ENCODE assay signal across 14 mouse cellular contexts in genomic region chr3:148806977-148807376, GRCm38 (mm10).
DNase-seq lines count a peak whose midpoint lies in the region; ATAC-seq and TF ChIP-seq lines count a peak whose summit lies in the region.
"Had no signal": no experiment of that assay in that cellular context is flagged by ENCODE, and none has a peak within 500 bp of the region (broad histone marks: within the 10 kb centered on the region; RNA-seq: fewer than 3 reads in every experiment).

No protein-coding gene starts in this region.

- no peak for TF ChIP-seq POLR2A in kidney, adult 2 months (IDR thresholded peaks at IDR 0.05; ENCODE audit: low read depth, low read length)

- no peaks in the 10 kb centered on the region for H3K27me3 ChIP-seq in kidney, embryonic 16.5 days (ENCODE audit: insufficient read depth, low read length)
- H3K27me3 ChIP-seq in kidney, adult 2 months (replicated peaks; ENCODE audit: control insufficient read depth, insufficient read depth, low read length), result no peaks in the 10 kb centered on the region
- H3K27me3 ChIP-seq in heart, postnatal 0 days (ENCODE audit: control insufficient read depth, insufficient read depth, low read length), result no peaks in the 10 kb centered on the region
- H3K27me3 ChIP-seq: intestine, embryonic 15.5 days; liver, embryonic 13.5 days had no signal

- no peaks in the 10 kb centered on the region for H3K4me1 ChIP-seq in kidney, embryonic 16.5 days (ENCODE audit: insufficient read depth, low read length)
- no peaks in the 10 kb centered on the region for H3K4me1 ChIP-seq in kidney, adult 2 months (ENCODE audit: control insufficient read depth, insufficient read depth, low read length)
- no peaks in the 10 kb centered on the region for H3K4me1 ChIP-seq in heart, postnatal 0 days (ENCODE audit: control insufficient read depth, insufficient read depth)
- H3K4me1 ChIP-seq: intestine, embryonic 15.5 days; liver, embryonic 13.5 days had no signal

- H3K9me3 ChIP-seq in kidney, embryonic 16.5 days (ENCODE audit: low read length), result no peaks in the 10 kb centered on the region
- H3K9me3 ChIP-seq in heart, postnatal 0 days (replicated peaks; ENCODE audit: control insufficient read depth, low read length), result peaks cover 6% of the 10 kb centered on the region; the same call in 1 of the 2 replicates
- H3K9me3 ChIP-seq: intestine, embryonic 15.5 days; liver, embryonic 13.5 days; megakaryocyte, embryonic 14.5 days had no signal

- H3K4me2 ChIP-seq in kidney, embryonic 16.5 days (replicated peaks; ENCODE audit: low read depth, low read length), result no peak overlapping the region
- H3K4me2 ChIP-seq in heart, postnatal 0 days (ENCODE audit: low read depth, low read length), result peak overlapping the region; percentile 6; the same call in 1 of the 2 replicates
- H3K4me2 ChIP-seq: intestine, embryonic 15.5 days; liver, embryonic 13.5 days had no signal

- peak; percentile 65; the same call in 1 of the 2 replicates for ATAC-seq in kidney, embryonic 16.5 days (ENCODE audit: low FRiP score, low TSS enrichment)
- peak; percentile 71 for ATAC-seq in heart, postnatal 0 days (ENCODE audit: insufficient read depth, low read depth)
- ATAC-seq: forebrain, embryonic 16.5 days; intestine, embryonic 15.5 days had no signal

- no peak for DNase-seq in kidney, adult 2 months
- DNase-seq in CD4-positive, CD25-positive, alpha-beta regulatory T cell, adult 2 months (ENCODE audit: low read depth, low spot score), result peak; percentile 39
- no peak for DNase-seq in heart, postnatal 0 days (ENCODE audit: low spot score)
- DNase-seq in thymus, postnatal 0 days (ENCODE audit: low spot score), result peak; percentile 72
- no peak for DNase-seq in embryo, embryonic 9.5 days (ENCODE audit: extremely low spot score)
- DNase-seq in cerebellum, postnatal 14 days, result no peak
- DNase-seq: adrenal gland, adult 2 months; gastrocnemius, postnatal 14 days; kidney, postnatal 4 days; liver, embryonic 13.5 days had no signal

- H3K9ac ChIP-seq in kidney, embryonic 16.5 days (replicated peaks; ENCODE audit: low read length), result no peak overlapping the region
- H3K9ac ChIP-seq in heart, postnatal 0 days (replicated peaks; ENCODE audit: low read depth, low read length), result no peak overlapping the region
- H3K9ac ChIP-seq: intestine, embryonic 15.5 days; liver, embryonic 13.5 days had no signal

- no peak overlapping the region for H3K4me3 ChIP-seq in kidney, embryonic 16.5 days (ENCODE audit: low read length)
- H3K4me3 ChIP-seq in kidney, adult 2 months (ENCODE audit: insufficient read depth, low read depth, low read length), result no peak overlapping the region
- H3K4me3 ChIP-seq in heart, postnatal 0 days (ENCODE audit: low read depth, low read length), result no peak overlapping the region
- H3K4me3 ChIP-seq: intestine, embryonic 15.5 days; liver, embryonic 13.5 days; megakaryocyte, embryonic 14.5 days had no signal

- no peak overlapping the region for H3K27ac ChIP-seq in kidney, embryonic 16.5 days (ENCODE audit: low read length)
- H3K27ac ChIP-seq in kidney, adult 2 months (ENCODE audit: insufficient read depth, low read depth, low read length), result no peak overlapping the region
- peak overlapping the region; percentile 6; the same call in 1 of the 2 replicates for H3K27ac ChIP-seq in heart, postnatal 0 days (ENCODE audit: low read depth)
- H3K27ac ChIP-seq: intestine, embryonic 15.5 days; liver, embryonic 13.5 days had no signal

- 78% methylated on average over 9 of the region's 9 CpGs for WGBS in kidney, embryonic 16.5 days
- WGBS in kidney, adult 2 months, result 83% methylated on average over 9 of the region's 9 CpGs
- 64% methylated on average over 9 of the region's 9 CpGs for WGBS in heart, postnatal 0 days

- no peak for TF ChIP-seq CTCF in kidney, adult 2 months (conservative IDR thresholded peaks at IDR 0.05; ENCODE audit: insufficient read depth, insufficient read length, low read depth, low read length)
- no peak for TF ChIP-seq CTCF in heart, postnatal 0 days (IDR thresholded peaks at IDR 0.05; ENCODE audit: low read depth)

- no peak for TF ChIP-seq EP300 in heart, postnatal 0 days (IDR thresholded peaks at IDR 0.05; ENCODE audit: low read depth)

- no peaks in the 10 kb centered on the region for H3K36me3 ChIP-seq in kidney, embryonic 16.5 days (ENCODE audit: insufficient read depth, low read length)
- H3K36me3 ChIP-seq in kidney, adult 2 months (ENCODE audit: control insufficient read depth, insufficient read depth, low read length), result no peaks in the 10 kb centered on the region
- no peaks in the 10 kb centered on the region for H3K36me3 ChIP-seq in heart, postnatal 0 days (replicated peaks; ENCODE audit: control insufficient read depth, insufficient read depth, low read length)
- H3K36me3 ChIP-seq: intestine, embryonic 15.5 days; liver, embryonic 13.5 days had no signal

Comparison
In these comparisons a context has a peak if more than half of its experiments do, and no peak if none do; other contexts are left out.
1. DNase-seq: peak in CD4-positive, CD25-positive, alpha-beta regulatory T cell, adult 2 months (single experiment) and thymus, postnatal 0 days (single experiment); none in kidney, adult 2 months (single experiment), heart, postnatal 0 days (single experiment), embryo, embryonic 9.5 days (single experiment) and cerebellum, postnatal 14 days (0 of 2).